Mouse (Mus musculus) stomach, embryonic 14.5 days (tissue): Measurements from ENCODE around the gene Mindy2. TPM values are rescaled to one million over a fixed set of nuclear protein-coding genes. Genes with fewer than 3 reads are reported as not detected.

ENCODE experiments used
- ATAC-seq: fragments of 200-750 bp; cut with Nextera tagmentation; 2 replicates; pipeline ENCODE4 v1.8.0; 2017; ENCODE audit warnings: low read depth, moderate TSS enrichment; ENCODE audit not compliant: insufficient number of reproducible peaks, insufficient read depth, low FRiP score
- H3K27ac ChIP-seq: fragments of 300-500 bp; sonication (generic); 2 replicates; pipeline ENCODE4 v1.5.1; 2014; ENCODE audit warnings: mild to moderate bottlenecking, low read length, moderate library complexity, mixed read lengths
- H3K27me3 ChIP-seq: fragments of 300-500 bp; sonication (generic); 2 replicates; pipeline ENCODE4 v1.6.1; 2014; ENCODE audit warnings: low read length, control low read depth, mixed read lengths; ENCODE audit not compliant: control insufficient read depth, insufficient read depth
- H3K36me3 ChIP-seq: fragments of 300-500 bp; sonication (generic); 2 replicates; pipeline ENCODE4 v1.6.1; 2014; ENCODE audit warnings: mild to moderate bottlenecking, control low read depth, low read length, moderate library complexity, mixed read lengths; ENCODE audit not compliant: control insufficient read depth, insufficient read depth
- H3K4me1 ChIP-seq: fragments of 300-500 bp; sonication (generic); 2 replicates; pipeline ENCODE4 v1.6.1; 2014; ENCODE audit warnings: low read length, control low read depth, mixed read lengths; ENCODE audit not compliant: control insufficient read depth, insufficient read depth
- H3K4me2 ChIP-seq: fragments of 300-500 bp; sonication (generic); replicated peaks from 2 replicates; pipeline ENCODE4 v1.6.1; 2014; ENCODE audit warnings: low read depth, low read length, control low read depth
- H3K4me3 ChIP-seq: fragments of 300-500 bp; sonication (generic); 2 replicates; pipeline ENCODE4 v1.5.1; 2014; ENCODE audit warnings: low read depth, low read length, control low read depth
- H3K9ac ChIP-seq: fragments of 300-500 bp; sonication (generic); replicated peaks from 2 replicates; pipeline ENCODE4 v1.6.1; 2014; ENCODE audit warnings: low read depth, mild to moderate bottlenecking, control low read depth, low read length, moderate library complexity, mixed read lengths
- H3K9me3 ChIP-seq: fragments of 300-500 bp; sonication (generic); 2 replicates; pipeline ENCODE4 v1.6.1; 2016; ENCODE audit warnings: low read depth, low read length, control low read depth; ENCODE audit not compliant: control insufficient read depth
- WGBS: fragments of 180-500 bp; shearing (Covaris S2); extraction: QIAGEN DNeasy Blood & Tissue Kit; methylation state at CpG from one replicate; pipeline ENCODE4 v1.1.7; 2014; 5-methylcytosine and 5-hydroxymethylcytosine counted together
- polyA plus RNA-seq: library from polyadenylated mRNA; unstranded; fragments of >200 nt; fragmentation: Nextera tagmentation; extraction: Ambion mirVana; gene quantifications from 2 replicates; pipeline ENCODE4 v1.2.1, GENCODE M21; 2014

The Mindy2 gene
- polyA plus RNA-seq, result 11.3 and 13.2 TPM in 2 replicates

DNA sequence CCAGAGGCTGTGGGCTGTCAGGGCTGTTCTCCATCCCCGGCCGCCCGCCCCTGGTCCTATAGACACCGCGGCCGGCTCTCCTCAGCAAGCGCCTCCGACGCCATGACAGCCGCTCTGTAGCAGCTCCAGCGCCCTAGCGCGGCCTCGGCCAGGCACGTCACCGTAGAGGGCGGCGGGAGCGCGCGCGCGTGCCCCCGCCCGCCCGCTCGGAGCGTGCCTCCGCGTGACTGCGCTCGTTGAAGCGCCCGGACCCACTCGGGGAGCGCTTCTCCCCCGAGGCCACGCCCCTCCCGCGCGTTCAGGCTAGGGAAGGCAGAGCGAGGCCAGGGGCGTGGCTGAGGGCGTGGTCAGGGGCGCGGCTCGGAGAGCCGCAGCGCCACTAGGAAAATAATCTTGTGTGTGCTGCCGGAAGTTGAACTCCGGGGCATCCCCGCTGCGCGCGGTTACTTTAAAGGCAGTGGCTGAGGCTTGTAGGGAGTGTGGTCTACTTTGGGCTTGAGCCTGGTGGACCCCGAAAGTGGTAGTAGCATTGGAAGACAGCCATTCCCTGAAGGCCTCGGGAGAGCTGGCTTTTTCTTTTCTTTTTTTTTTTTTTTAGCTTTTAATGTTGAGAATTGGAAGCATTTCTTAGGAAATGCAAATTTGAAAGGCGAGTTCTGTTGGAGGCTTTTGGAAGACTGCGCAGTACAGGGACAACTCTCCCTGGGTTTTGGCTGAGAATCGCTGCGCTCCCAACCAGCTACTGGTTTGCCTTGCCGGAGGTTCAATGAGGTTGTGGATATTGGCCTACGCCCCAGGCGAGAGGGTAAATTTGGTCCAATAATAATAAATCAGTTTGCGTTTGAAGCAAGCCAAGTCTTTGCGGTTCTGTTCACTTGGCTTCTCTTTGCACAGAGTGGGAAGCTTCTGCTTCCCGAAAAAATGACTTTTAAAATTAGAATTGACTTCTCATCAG, at the start of gene Mindy2:
Mindy2 (minus strand) TSS at position 162 of the 955 bp plus-strand sequence.
- H3K9ac ChIP-seq, result peak within 1 kb of the TSS; percentile 80
- 1% methylated on average over 66 of the region's 67 CpGs for WGBS
- H3K27ac ChIP-seq, result peak within 1 kb of the TSS; percentile 92
- H3K4me3 ChIP-seq, result peak within 1 kb of the TSS; percentile 85
- H3K4me2 ChIP-seq, result peak within 1 kb of the TSS; percentile 86
- no peaks in the 10 kb centered on the region for H3K36me3 ChIP-seq
- no peaks in the 10 kb centered on the region for H3K9me3 ChIP-seq
- H3K27me3 ChIP-seq, result no peaks in the 10 kb centered on the region
- ATAC-seq, result peak; percentile 98
- H3K4me1 ChIP-seq, result peaks cover 8% of the 10 kb centered on the region

DNA sequence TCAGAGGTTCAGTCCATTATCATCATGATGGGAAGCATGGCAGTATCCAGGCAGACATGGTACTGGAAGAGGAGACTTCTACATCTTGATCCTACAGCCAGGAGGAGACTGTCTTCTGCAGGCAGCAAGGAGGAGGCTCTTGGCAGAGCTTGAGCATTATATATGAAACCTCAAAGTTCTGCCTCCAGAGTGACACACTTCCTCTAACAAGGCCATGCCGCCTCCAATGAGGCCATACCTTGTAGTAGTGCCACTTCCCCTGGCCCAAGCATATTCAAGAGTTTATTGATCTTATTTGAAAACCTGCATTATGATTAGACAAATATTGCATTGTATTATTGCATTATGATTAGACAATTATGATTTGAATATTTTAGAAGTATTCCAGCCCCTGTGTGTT, 49.5 kb upstream of the Mindy2 start:
- Histone ChIP-seq H3K4me2 (no peak overlapping the region), H3K4me3 (no peak overlapping the region), H3K36me3 (peaks cover 8% of the 10 kb centered on the region; the same call in 1 of the 2 replicates), H3K27ac (no peak overlapping the region), H3K9me3 (no peaks in the 10 kb centered on the region), H3K27me3 (no peaks in the 10 kb centered on the region), H3K9ac (no peak overlapping the region), H3K4me1 (no peaks in the 10 kb centered on the region)
- WGBS, result 94% methylated on average over 1 of the region's 1 CpGs
- no peak for ATAC-seq

DNA sequence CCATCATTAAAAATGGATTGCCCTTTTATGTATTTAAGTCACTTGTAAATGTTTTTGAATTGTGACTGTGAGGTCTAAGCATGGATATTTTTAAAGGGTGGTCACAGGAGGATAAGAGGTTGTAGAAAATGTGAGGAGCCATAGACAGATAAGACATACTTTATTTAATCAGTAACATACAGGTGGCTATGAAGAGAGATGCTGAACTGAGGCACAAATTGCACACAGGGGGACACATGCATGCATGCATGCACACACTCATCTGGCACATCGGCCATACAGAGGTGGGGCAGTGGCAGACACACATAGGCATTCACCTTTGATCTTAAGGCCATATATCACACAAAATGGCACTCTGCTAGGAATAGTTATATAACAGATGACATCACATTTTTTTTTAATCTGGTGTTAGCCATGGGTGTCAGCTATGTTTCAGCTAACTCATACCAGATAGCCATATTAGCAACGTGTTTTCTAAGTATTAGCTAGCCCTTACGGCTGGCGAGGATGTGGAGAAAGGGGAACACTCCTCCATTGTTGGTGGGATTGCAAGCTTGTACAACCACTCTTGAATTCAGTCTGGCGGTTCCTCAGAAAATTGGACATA, 46.7 kb upstream of the Mindy2 start:
- no peaks in the 10 kb centered on the region for H3K27me3 ChIP-seq
- no peaks in the 10 kb centered on the region for H3K9me3 ChIP-seq
- no peak overlapping the region for H3K9ac ChIP-seq
- H3K27ac ChIP-seq, result no peak overlapping the region
- ATAC-seq, result no peak
- 92% methylated on average over 5 of the region's 5 CpGs for WGBS
- no peaks in the 10 kb centered on the region for H3K4me1 ChIP-seq
- no peak overlapping the region for H3K4me3 ChIP-seq
- H3K36me3 ChIP-seq, result peaks cover 8% of the 10 kb centered on the region; the same call in 1 of the 2 replicates
- no peak overlapping the region for H3K4me2 ChIP-seq

GRCm38 (mm10) chr9:70698090-70698489, 41.1 kb upstream of the Mindy2 start:
- no peaks in the 10 kb centered on the region for H3K36me3 ChIP-seq
- no peak overlapping the region for H3K4me2 ChIP-seq
- no peak overlapping the region for H3K4me3 ChIP-seq
- no peak overlapping the region for H3K27ac ChIP-seq
- 70% methylated on average over 1 of the region's 1 CpGs for WGBS
- H3K4me1 ChIP-seq, result no peaks in the 10 kb centered on the region
- no peak for ATAC-seq
- no peaks in the 10 kb centered on the region for H3K27me3 ChIP-seq
- no peak overlapping the region for H3K9ac ChIP-seq
- H3K9me3 ChIP-seq, result no peaks in the 10 kb centered on the region

GRCm38 (mm10) chr9:70695723-70696122, 38.7 kb upstream of the Mindy2 start:
- H3K4me2 ChIP-seq, result no peak overlapping the region
- no peaks in the 10 kb centered on the region for H3K4me1 ChIP-seq
- ATAC-seq, result no peak
- no peak overlapping the region for H3K27ac ChIP-seq
- no peaks in the 10 kb centered on the region for H3K36me3 ChIP-seq
- no peak overlapping the region for H3K4me3 ChIP-seq
- 94% methylated on average over 2 of the region's 2 CpGs for WGBS
- H3K9me3 ChIP-seq, result no peaks in the 10 kb centered on the region
- no peak overlapping the region for H3K9ac ChIP-seq
- H3K27me3 ChIP-seq, result no peaks in the 10 kb centered on the region

DNA sequence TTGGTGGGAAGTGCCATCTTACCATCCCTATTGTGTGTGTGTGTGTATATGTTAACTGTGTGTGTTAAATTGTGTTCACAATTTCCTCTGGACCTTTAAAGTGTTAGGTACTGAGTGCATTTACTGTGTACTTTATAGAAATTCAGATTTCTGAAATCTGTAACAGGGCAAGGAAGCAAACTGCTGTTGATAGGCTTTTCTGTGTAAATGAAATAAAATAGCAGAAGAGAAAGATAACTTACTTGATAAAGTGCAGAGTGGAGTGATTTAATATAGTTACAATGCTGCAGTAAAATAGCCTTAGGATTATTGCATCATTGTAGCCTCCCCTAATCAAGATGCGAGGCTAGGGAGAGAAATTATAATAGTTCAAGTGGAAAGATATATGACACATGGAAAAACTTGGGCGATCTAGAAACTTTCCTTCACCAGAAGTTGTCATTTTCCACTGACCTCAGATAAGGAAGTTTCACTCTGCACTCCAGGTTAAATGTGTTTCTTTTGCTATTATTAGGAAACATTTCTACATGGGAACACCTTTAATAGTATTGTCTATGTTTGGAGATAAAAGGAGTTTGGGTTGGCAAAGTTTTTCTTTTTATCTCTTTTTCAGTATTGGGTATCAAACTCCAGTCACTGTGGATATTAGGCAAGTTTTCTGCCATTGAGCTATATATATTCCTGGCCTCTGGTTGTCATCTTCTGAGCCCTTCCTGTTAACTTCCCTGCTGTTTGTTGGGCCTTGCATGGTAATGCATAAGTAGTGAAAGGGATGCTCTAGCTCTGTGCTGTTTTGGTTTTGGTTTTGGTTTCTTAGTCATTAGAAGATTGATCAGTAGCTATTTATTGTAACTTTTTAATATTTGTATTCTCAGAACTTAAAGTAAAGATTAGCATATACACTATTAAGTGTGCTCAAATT, 35.1 kb upstream of the Mindy2 start:
- no peak for ATAC-seq
- WGBS, result 67% methylated on average over 2 of the region's 2 CpGs
- Histone ChIP-seq H3K4me3 (no peak overlapping the region), H3K9me3 (no peaks in the 10 kb centered on the region), H3K27ac (no peak overlapping the region), H3K4me2 (no peak overlapping the region), H3K27me3 (no peaks in the 10 kb centered on the region), H3K9ac (no peak overlapping the region), H3K4me1 (no peaks in the 10 kb centered on the region), H3K36me3 (no peaks in the 10 kb centered on the region)

GRCm38 (mm10) chr9:70690579-70690978, 33.6 kb upstream of the Mindy2 start:
- Histone ChIP-seq H3K9ac (no peak overlapping the region), H3K27me3 (no peaks in the 10 kb centered on the region), H3K4me2 (no peak overlapping the region), H3K36me3 (no peaks in the 10 kb centered on the region), H3K9me3 (no peaks in the 10 kb centered on the region), H3K4me1 (no peaks in the 10 kb centered on the region), H3K27ac (no peak overlapping the region), H3K4me3 (no peak overlapping the region)
- ATAC-seq, result no peak

DNA sequence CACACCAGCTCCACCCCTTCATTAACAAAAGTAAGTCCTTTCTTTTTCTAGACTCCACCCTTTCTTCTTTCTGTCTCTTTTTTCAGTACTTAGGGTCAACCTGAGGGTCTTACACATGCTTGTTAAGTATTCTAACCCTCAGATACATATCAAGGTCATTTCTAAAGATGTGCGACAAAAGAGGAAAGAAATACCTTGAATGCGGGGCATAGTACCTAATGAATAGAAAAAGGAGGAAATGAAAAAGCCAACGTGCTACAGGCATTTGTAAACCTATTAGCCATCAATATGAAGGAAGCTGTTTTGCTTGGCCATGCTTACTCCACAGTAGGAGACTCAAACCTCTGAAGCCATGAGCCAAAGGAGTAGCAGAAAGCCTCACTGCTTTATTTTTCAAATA, 33.0 kb upstream of the Mindy2 start:
- Histone ChIP-seq H3K27me3 (no peaks in the 10 kb centered on the region), H3K9ac (no peak overlapping the region), H3K4me2 (no peak overlapping the region), H3K36me3 (no peaks in the 10 kb centered on the region), H3K4me3 (no peak overlapping the region), H3K9me3 (no peaks in the 10 kb centered on the region), H3K27ac (no peak overlapping the region), H3K4me1 (no peaks in the 10 kb centered on the region)
- WGBS, result 75% methylated on average over 3 of the region's 3 CpGs
- ATAC-seq, result no peak
